Mouse (Mus musculus) heart, postnatal 0 days (tissue): ENCODE data around the gene Tpp1.

Experiments
- CTCF ChIP-seq: IDR thresholded peaks from 2 replicates; pipeline ENCODE4 v1.5.1; 2016; ENCODE audit warnings: antibody characterized with exemption, control low read depth, low read depth
- EP300 ChIP-seq: IDR thresholded peaks from 2 replicates; pipeline ENCODE4 v1.6.1; 2016; ENCODE audit warnings: antibody characterized with exemption, low read depth

GRCm38 (mm10) chr7:105767729-105768165, 15.7 kb upstream of the Tpp1 start:
- TF ChIP-seq CTCF (no peak), EP300 (no peak)
